Mouse (Mus musculus): ENCODE measurements around the gene Tdp1.

- no peak for TF ChIP-seq CTCF (conservative IDR thresholded peaks at IDR 0.05; ENCODE audit: low read length)
- no peak for TF ChIP-seq POU5F1 (IDR thresholded peaks at IDR 0.05; ENCODE audit: borderline replicate concordance, low read length)
- no peak for TF ChIP-seq NANOG (IDR thresholded peaks at IDR 0.05; ENCODE audit: borderline replicate concordance, low read length)
These were observed 58.1 kb downstream of the Tdp1 start for GRCm38 (mm10) chr12:99942441-99942840.

Measured in E14TG2a.4 (cell line).